Mouse (Mus musculus): Measurements from ENCODE around the gene Rbm20. TPM values are rescaled to one million over a fixed set of nuclear protein-coding genes. Genes with fewer than 3 reads are reported as not detected.

The Rbm20 gene
- polyA plus RNA-seq, 1 experiment from 2014 or later: 5.1 TPM

GRCm38 (mm10) chr19:53889555-53889954, 212.4 kb downstream of the Rbm20 start:
- 68% methylated on average over 5 of the region's 5 CpGs for WGBS
- no peaks in the 10 kb centered on the region for H3K36me3 ChIP-seq
- no peak overlapping the region for H3K4me3 ChIP-seq (replicated peaks)
- no peak overlapping the region for H3K27ac ChIP-seq
- no peaks in the 10 kb centered on the region for H3K27me3 ChIP-seq
- peaks cover 37% of the 10 kb centered on the region for H3K4me1 ChIP-seq (replicated peaks)
- no peaks in the 10 kb centered on the region for H3K9me3 ChIP-seq
- no peak for ATAC-seq (ENCODE audit: insufficient number of reproducible peaks, insufficient read depth, low FRiP score, low TSS enrichment, low read depth)
- H3K9ac ChIP-seq (replicated peaks): no peak overlapping the region
- H3K4me2 ChIP-seq: no peak overlapping the region

- Histone ChIP-seq H3K4me3 (replicated peaks) (no peak overlapping the region), H3K9me3 (no peaks in the 10 kb centered on the region), H3K4me2 (no peak overlapping the region), H3K27ac (no peak overlapping the region), H3K36me3 (no peaks in the 10 kb centered on the region), H3K9ac (replicated peaks) (no peak overlapping the region), H3K4me1 (replicated peaks) (peaks cover 44% of the 10 kb centered on the region), H3K27me3 (no peaks in the 10 kb centered on the region)
- no peak for ATAC-seq (ENCODE audit: insufficient number of reproducible peaks, insufficient read depth, low FRiP score, low TSS enrichment, low read depth)
- WGBS: 72% methylated on average over 5 of the region's 5 CpGs
Measured at GRCm38 (mm10) chr19:53890274-53890673, 213.2 kb downstream of the Rbm20 start.

GRCm38 (mm10) chr19:53890781-53891251, 213.7 kb downstream of the Rbm20 start:
- WGBS: 63% methylated on average over 5 of the region's 5 CpGs
- ATAC-seq (ENCODE audit: insufficient number of reproducible peaks, insufficient read depth, low FRiP score, low TSS enrichment, low read depth): no peak
- no peak overlapping the region for H3K27ac ChIP-seq
- H3K4me2 ChIP-seq: no peak overlapping the region
- no peak overlapping the region for H3K9ac ChIP-seq (replicated peaks)
- no peak overlapping the region for H3K4me3 ChIP-seq (replicated peaks)
- H3K36me3 ChIP-seq: no peaks in the 10 kb centered on the region
- H3K9me3 ChIP-seq: no peaks in the 10 kb centered on the region
- H3K27me3 ChIP-seq: no peaks in the 10 kb centered on the region
- peaks cover 48% of the 10 kb centered on the region for H3K4me1 ChIP-seq (replicated peaks)

GRCm38 (mm10) chr19:53891569-53891968, 214.5 kb downstream of the Rbm20 start:
- Histone ChIP-seq H3K9ac (replicated peaks) (no peak overlapping the region), H3K4me1 (replicated peaks) (peaks cover 53% of the 10 kb centered on the region), H3K9me3 (no peaks in the 10 kb centered on the region), H3K4me2 (no peak overlapping the region), H3K27me3 (no peaks in the 10 kb centered on the region), H3K4me3 (replicated peaks) (no peak overlapping the region), H3K36me3 (no peaks in the 10 kb centered on the region), H3K27ac (peak overlapping the region; percentile 89)
- 86% methylated on average over 2 of the region's 2 CpGs for WGBS
- ATAC-seq (ENCODE audit: insufficient number of reproducible peaks, insufficient read depth, low FRiP score, low TSS enrichment, low read depth): no peak

GRCm38 (mm10) chr19:53892061-53892460, 215.0 kb downstream of the Rbm20 start, which contains the start of gene Pdcd4:
Gene Pdcd4, plus strand, starts transcription at chr19:53892231.
- Histone ChIP-seq H3K27ac (peak within 1 kb of the TSS; percentile 89), H3K4me3 (replicated peaks) (no peak within 1 kb of the TSS), H3K27me3 (no peaks in the 10 kb centered on the region), H3K9ac (replicated peaks) (0 out of 2 replicates have a peak within 1 kb of the TSS, but pooled peaks have one; percentile 40), H3K4me1 (replicated peaks) (peaks cover 53% of the 10 kb centered on the region), H3K4me2 (no peak within 1 kb of the TSS), H3K9me3 (no peaks in the 10 kb centered on the region), H3K36me3 (no peaks in the 10 kb centered on the region)
- peak; percentile 44; the same call in 1 of the 2 replicates for ATAC-seq (ENCODE audit: insufficient number of reproducible peaks, insufficient read depth, low FRiP score, low TSS enrichment, low read depth)
- WGBS: 22% methylated on average over 3 of the region's 3 CpGs

GRCm38 (mm10) chr19:53892838-53893359, 215.8 kb downstream of the Rbm20 start:
- no peak for ATAC-seq (ENCODE audit: insufficient number of reproducible peaks, insufficient read depth, low FRiP score, low TSS enrichment, low read depth)
- H3K4me1 ChIP-seq (replicated peaks): peaks cover 53% of the 10 kb centered on the region
- no peak overlapping the region for H3K4me3 ChIP-seq (replicated peaks)
- no peak overlapping the region for H3K4me2 ChIP-seq
- no peaks in the 10 kb centered on the region for H3K27me3 ChIP-seq
- H3K27ac ChIP-seq: no peak overlapping the region
- 52% methylated on average over 9 of the region's 9 CpGs for WGBS
- H3K36me3 ChIP-seq: no peaks in the 10 kb centered on the region
- H3K9ac ChIP-seq (replicated peaks): no peak overlapping the region
- no peaks in the 10 kb centered on the region for H3K9me3 ChIP-seq

- Histone ChIP-seq H3K4me1 (replicated peaks) (peaks cover 53% of the 10 kb centered on the region), H3K36me3 (no peaks in the 10 kb centered on the region), H3K4me3 (replicated peaks) (no peak overlapping the region), H3K27me3 (no peaks in the 10 kb centered on the region), H3K27ac (peak overlapping the region; percentile 81; the same call in 1 of the 2 replicates), H3K4me2 (no peak overlapping the region), H3K9ac (replicated peaks) (no peak overlapping the region), H3K9me3 (no peaks in the 10 kb centered on the region)
- ATAC-seq (ENCODE audit: insufficient number of reproducible peaks, insufficient read depth, low FRiP score, low TSS enrichment, low read depth): no peak
- WGBS: 72% methylated on average over 3 of the region's 3 CpGs
Measured at GRCm38 (mm10) chr19:53893711-53894171, 216.6 kb downstream of the Rbm20 start.

- Histone ChIP-seq H3K4me1 (replicated peaks) (peaks cover 53% of the 10 kb centered on the region), H3K27ac (peak overlapping the region; percentile 81), H3K4me3 (replicated peaks) (no peak overlapping the region), H3K27me3 (no peaks in the 10 kb centered on the region), H3K36me3 (no peaks in the 10 kb centered on the region), H3K4me2 (no peak overlapping the region), H3K9ac (replicated peaks) (no peak overlapping the region), H3K9me3 (no peaks in the 10 kb centered on the region)
- 49% methylated on average over 12 of the region's 12 CpGs for WGBS
- ATAC-seq (ENCODE audit: insufficient number of reproducible peaks, insufficient read depth, low FRiP score, low TSS enrichment, low read depth): peak; percentile 65; the same call in 1 of the 2 replicates
Measured at GRCm38 (mm10) chr19:53894538-53895121, 217.5 kb downstream of the Rbm20 start.

GRCm38 (mm10) chr19:53898046-53898445, 220.9 kb downstream of the Rbm20 start:
- H3K27me3 ChIP-seq: no peaks in the 10 kb centered on the region
- H3K4me1 ChIP-seq (replicated peaks): peaks cover 42% of the 10 kb centered on the region
- H3K36me3 ChIP-seq: no peaks in the 10 kb centered on the region
- ATAC-seq (ENCODE audit: insufficient number of reproducible peaks, insufficient read depth, low FRiP score, low TSS enrichment, low read depth): no peak
- whole genome bisulfite sequencing: 84% methylated on average over 5 of the region's 5 CpGs
- no peak overlapping the region for H3K4me3 ChIP-seq (replicated peaks)
- no peaks in the 10 kb centered on the region for H3K9me3 ChIP-seq
- no peak overlapping the region for H3K9ac ChIP-seq (replicated peaks)
- H3K27ac ChIP-seq: no peak overlapping the region
- H3K4me2 ChIP-seq: no peak overlapping the region

- Histone ChIP-seq H3K4me1 (replicated peaks) (peaks cover 39% of the 10 kb centered on the region), H3K27me3 (no peaks in the 10 kb centered on the region), H3K4me2 (no peak overlapping the region), H3K9me3 (no peaks in the 10 kb centered on the region), H3K4me3 (replicated peaks) (no peak overlapping the region), H3K27ac (no peak overlapping the region), H3K9ac (replicated peaks) (no peak overlapping the region), H3K36me3 (no peaks in the 10 kb centered on the region)
- WGBS: 80% methylated on average over 4 of the region's 4 CpGs
- ATAC-seq (ENCODE audit: insufficient number of reproducible peaks, insufficient read depth, low FRiP score, low TSS enrichment, low read depth): no peak
Measured at GRCm38 (mm10) chr19:53898498-53898897, 221.4 kb downstream of the Rbm20 start.

GRCm38 (mm10) chr19:53898970-53899900, 222.1 kb downstream of the Rbm20 start:
- Histone ChIP-seq H3K36me3 (no peaks in the 10 kb centered on the region), H3K27ac (no peak overlapping the region), H3K9me3 (no peaks in the 10 kb centered on the region), H3K4me3 (replicated peaks) (no peak overlapping the region), H3K4me2 (no peak overlapping the region), H3K4me1 (replicated peaks) (peaks cover 32% of the 10 kb centered on the region), H3K27me3 (no peaks in the 10 kb centered on the region), H3K9ac (replicated peaks) (no peak overlapping the region)
- 80% methylated on average over 25 of the region's 25 CpGs for WGBS
- ATAC-seq (ENCODE audit: insufficient number of reproducible peaks, insufficient read depth, low FRiP score, low TSS enrichment, low read depth): no peak

Data from limb, embryonic 12.5 days (tissue).